Mouse (Mus musculus) spleen, postnatal 10 days (tissue): Measurements from ENCODE around the gene Mllt3.

Experiments used
- DNase-seq, 2 experiments: peaks; one replicate each; pipeline ENCODE4 v3.0.0; 2021 to 2022; ENCODE audit warnings: low spot score in 2 of 2

The Mllt3 gene

GRCm38 (mm10) chr4:87826336-87826735 is 206.8 kb downstream of the Mllt3 start:
- DNase-seq: no peak

GRCm38 (mm10) chr4:87823623-87824022 is 209.5 kb downstream of the Mllt3 start:
- no peak for DNase-seq

GRCm38 (mm10) chr4:87823191-87823590 is 210.0 kb downstream of the Mllt3 start:
- DNase-seq: no peak

- DNase-seq: no peak
Observed at GRCm38 (mm10) chr4:87820911-87821310, 212.3 kb downstream of the Mllt3 start.

GRCm38 (mm10) chr4:87819182-87819581 is 214.0 kb downstream of the Mllt3 start:
- no peak for DNase-seq

GRCm38 (mm10) chr4:87818276-87818675 is 214.9 kb downstream of the Mllt3 start:
- no peak for DNase-seq

GRCm38 (mm10) chr4:87815465-87816108 is 217.6 kb downstream of the Mllt3 start:
- DNase-seq: no peak

GRCm38 (mm10) chr4:87811899-87812298 is 221.3 kb downstream of the Mllt3 start:
- DNase-seq: no peak

GRCm38 (mm10) chr4:87806196-87806987 is 226.8 kb downstream of the Mllt3 start:
- peak; percentile 28 to 40 for DNase-seq

- peak in 1 of 2 experiments; percentile 25 for DNase-seq
Observed at GRCm38 (mm10) chr4:87804576-87804975, 228.6 kb downstream of the Mllt3 start.

GRCm38 (mm10) chr4:87803313-87803712 is 229.9 kb downstream of the Mllt3 start:
- no peak for DNase-seq

GRCm38 (mm10) chr4:87802140-87802539 is 231.0 kb downstream of the Mllt3 start:
- DNase-seq: no peak

- DNase-seq: no peak
Observed at GRCm38 (mm10) chr4:87801332-87801731, 231.8 kb downstream of the Mllt3 start.

- DNase-seq: no peak
Observed at GRCm38 (mm10) chr4:87800276-87800675, 232.9 kb downstream of the Mllt3 start.

GRCm38 (mm10) chr4:87799418-87799817 is 233.7 kb downstream of the Mllt3 start:
- DNase-seq: no peak

- DNase-seq: no peak
Observed at GRCm38 (mm10) chr4:87795261-87795660, 237.9 kb downstream of the Mllt3 start.

- no peak for DNase-seq
Observed at GRCm38 (mm10) chr4:87794216-87794615, 238.9 kb downstream of the Mllt3 start.

- no peak for DNase-seq
Observed at GRCm38 (mm10) chr4:87792511-87792910, 240.7 kb downstream of the Mllt3 start.

GRCm38 (mm10) chr4:87789446-87789845 is 243.7 kb downstream of the Mllt3 start:
- no peak for DNase-seq

GRCm38 (mm10) chr4:87788691-87789090 is 244.5 kb downstream of the Mllt3 start:
- peak; percentile 39 to 73 for DNase-seq

GRCm38 (mm10) chr4:87785132-87786074 is 247.8 kb downstream of the Mllt3 start:
- peak in 1 of 2 experiments; percentile 23 for DNase-seq

GRCm38 (mm10) chr4:87783809-87784208 is 249.4 kb downstream of the Mllt3 start:
- DNase-seq: no peak
